Mouse (Mus musculus) bone marrow, adult 2 months (tissue): Measurements from ENCODE around the gene Gspt1.

ENCODE experiments used
- CTCF ChIP-seq: fragments of 200-500 bp; IDR thresholded peaks from 2 replicates; pipeline ENCODE4 v1.5.1; 2011; ENCODE audit warnings: low read length, control low read depth; ENCODE audit not compliant: control insufficient read depth, insufficient read depth
- POLR2A ChIP-seq: fragments of 200-500 bp; IDR thresholded peaks from 2 replicates; pipeline ENCODE4 v1.6.1; 2011; ENCODE audit warnings: low read depth, mild to moderate bottlenecking, control low read depth, low read length, borderline replicate concordance; ENCODE audit not compliant: control insufficient read depth

- TF ChIP-seq CTCF (no peak), POLR2A (no peak)
These were observed 79.0 kb downstream of the Gspt1 start for GRCm38 (mm10) chr16:11175100-11175488.
